Mouse (Mus musculus): ENCODE data around the gene Ago3.

- TF ChIP-seq CHD2 (IDR thresholded peaks at IDR 0.05; ENCODE audit: low read depth, low read length) (no peak), HCFC1 (IDR thresholded peaks at IDR 0.05; ENCODE audit: borderline replicate concordance, insufficient read depth, low read length) (no peak), MAFK (IDR thresholded peaks at IDR 0.05; ENCODE audit: insufficient read depth, low read depth, low read length) (no peak), ZNF384 (IDR thresholded peaks at IDR 0.05; ENCODE audit: low read depth, low read length) (no peak)
Observed at GRCm38 (mm10) chr4:126309211-126309921, 120.0 kb downstream of the Ago3 start.
